Mouse (Mus musculus): ENCODE results near the gene Dab2ip.
A peak's percentile ranks its signal among the peaks of the same experiment; 100 is the strongest.

The Dab2ip gene

GRCm38 (mm10) chr2:35622261-35623103 lies 64.4 kb downstream of the Dab2ip start:
- DNase-seq (ENCODE audit: low spot score in 2 of 2): no peak

- no peak for DNase-seq (ENCODE audit: low spot score in 2 of 2)
These were observed 65.0 kb downstream of the Dab2ip start for GRCm38 (mm10) chr2:35623104-35623377.

- no peak for DNase-seq (ENCODE audit: low spot score in 2 of 2)
These were observed 65.5 kb downstream of the Dab2ip start for GRCm38 (mm10) chr2:35623431-35624148.

- no peak for DNase-seq (ENCODE audit: low spot score in 2 of 2)
These were observed 66.4 kb downstream of the Dab2ip start for GRCm38 (mm10) chr2:35624380-35625006.

GRCm38 (mm10) chr2:35625007-35625380 lies 66.9 kb downstream of the Dab2ip start:
- no peak for DNase-seq (ENCODE audit: low spot score in 2 of 2)

DNA sequence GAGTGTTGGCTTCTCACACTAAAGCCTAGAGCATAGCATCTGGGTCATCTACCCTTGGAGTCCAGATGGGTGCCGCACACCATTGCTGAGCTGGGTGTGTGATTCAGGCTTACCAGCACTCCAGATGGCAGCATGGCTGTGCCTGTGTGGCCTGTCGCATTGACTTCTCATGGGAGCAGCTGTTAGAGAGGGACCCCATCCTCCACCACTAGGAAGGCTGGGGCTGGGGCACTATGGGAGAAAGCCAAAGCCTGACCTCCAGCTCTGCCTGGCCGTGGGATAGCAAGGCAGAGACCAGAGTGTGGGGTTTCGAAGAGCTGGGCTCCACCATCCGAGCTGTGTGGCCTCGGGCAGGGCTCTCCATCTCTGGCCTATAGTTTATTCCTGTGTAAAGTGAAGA lies 67.5 kb downstream of the Dab2ip start:
- no peak for DNase-seq (ENCODE audit: low spot score in 2 of 2)

DNA sequence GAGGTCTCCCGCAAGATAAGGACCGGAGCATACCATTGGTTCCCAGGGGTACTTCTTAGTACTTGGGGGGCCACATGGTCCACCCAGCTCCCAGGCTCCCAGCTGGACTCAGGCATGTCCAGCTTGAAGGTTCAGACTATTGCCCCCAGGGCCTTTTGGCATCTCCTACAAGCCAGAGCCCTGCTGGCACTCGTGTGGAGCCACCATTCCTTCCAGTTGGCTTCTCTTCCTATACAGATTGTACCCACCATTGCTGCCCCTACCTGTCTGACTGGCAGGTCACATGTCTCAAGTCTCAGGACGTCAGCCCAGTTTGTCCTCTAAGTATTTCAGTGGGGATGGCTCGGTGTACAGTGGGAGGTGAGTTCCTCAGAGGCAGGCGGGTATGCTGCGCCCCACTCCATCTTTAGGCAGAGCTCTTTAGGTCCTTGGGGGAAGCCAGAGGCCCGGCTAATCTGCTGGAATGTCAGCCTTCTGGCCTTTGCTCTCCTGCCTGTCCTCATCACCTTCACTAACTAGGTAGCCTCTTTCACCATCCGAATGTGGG lies 68.2 kb downstream of the Dab2ip start:
- no peak for DNase-seq (ENCODE audit: low spot score in 2 of 2)

- DNase-seq (ENCODE audit: low spot score in 2 of 2): no peak
These were observed 69.3 kb downstream of the Dab2ip start for GRCm38 (mm10) chr2:35627298-35627898.

GRCm38 (mm10) chr2:35628052-35628451 lies 70.0 kb downstream of the Dab2ip start:
- no peak for DNase-seq (ENCODE audit: low spot score in 2 of 2)

GRCm38 (mm10) chr2:35628656-35629055 lies 70.6 kb downstream of the Dab2ip start:
- no peak for DNase-seq (ENCODE audit: low spot score in 2 of 2)

DNA sequence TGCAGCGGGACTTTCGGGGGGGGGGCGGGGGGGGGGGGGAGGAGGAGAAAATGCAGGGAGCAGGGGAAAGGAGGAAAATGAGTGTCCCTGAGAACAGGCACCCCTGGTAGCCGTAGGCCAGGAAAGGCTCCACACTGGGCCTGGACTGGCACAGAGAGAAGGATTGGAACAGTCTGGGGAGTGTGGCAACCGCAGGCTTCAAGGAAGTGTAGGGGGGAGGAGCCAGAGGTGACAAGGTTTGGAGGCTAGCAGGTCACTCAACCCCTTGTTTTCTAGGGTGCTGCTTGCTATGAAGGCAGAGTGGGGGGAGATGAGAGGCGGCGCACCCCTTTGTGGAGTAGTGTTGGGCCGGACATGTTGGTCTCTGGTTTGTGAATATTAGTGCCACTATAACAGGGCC lies 71.1 kb downstream of the Dab2ip start:
- no peak for DNase-seq (ENCODE audit: low spot score in 2 of 2)

GRCm38 (mm10) chr2:35633392-35633791 lies 75.3 kb downstream of the Dab2ip start:
- no peak for DNase-seq (ENCODE audit: low spot score in 2 of 2)

- no peak for DNase-seq (ENCODE audit: low spot score in 2 of 2)
These were observed 76.9 kb downstream of the Dab2ip start for GRCm38 (mm10) chr2:35634963-35635362.

DNA sequence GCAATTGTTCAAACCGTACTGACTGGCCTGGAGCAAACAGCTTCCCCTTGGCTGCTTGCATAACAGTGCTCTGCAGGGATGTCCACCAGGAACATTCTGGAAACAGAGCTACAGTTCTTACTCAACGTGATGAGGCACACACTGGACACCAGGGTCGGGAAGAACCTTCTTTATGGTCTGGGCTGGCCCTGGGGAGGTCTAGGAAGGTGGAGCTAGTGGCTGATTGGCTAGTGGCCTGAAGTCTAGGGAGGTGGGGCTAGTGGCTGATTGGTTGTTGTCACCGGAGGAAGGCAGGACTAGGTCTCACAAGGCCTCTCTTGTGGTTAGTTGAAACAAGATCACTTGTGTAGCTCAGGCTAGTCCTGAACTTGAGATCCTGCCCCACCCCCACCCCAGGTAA lies 77.5 kb downstream of the Dab2ip start:
- no peak for DNase-seq (ENCODE audit: low spot score in 2 of 2)

GRCm38 (mm10) chr2:35637880-35638535 lies 79.9 kb downstream of the Dab2ip start:
- DNase-seq (ENCODE audit: low spot score in 2 of 2): no peak

DNA sequence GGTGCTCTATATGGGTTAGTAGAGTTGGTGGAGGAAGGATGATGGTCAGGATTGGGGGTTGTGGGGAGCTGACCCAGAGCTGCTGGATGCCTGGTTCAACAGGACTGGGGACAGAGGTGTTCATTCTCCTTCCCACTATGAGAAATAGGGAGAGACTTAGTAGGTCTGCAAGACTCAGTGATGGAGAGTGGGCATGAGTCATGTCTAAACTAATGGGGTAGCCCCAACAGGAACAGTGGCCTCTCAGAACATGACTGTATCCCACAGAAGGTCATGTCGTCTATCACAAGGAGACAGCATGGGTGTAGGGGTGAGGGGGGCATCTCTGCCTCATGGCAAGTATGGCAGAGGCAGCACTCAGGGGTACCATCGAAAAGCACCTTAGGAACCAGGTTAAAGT lies 81.7 kb downstream of the Dab2ip start:
- no peak for DNase-seq (ENCODE audit: low spot score in 2 of 2)

DNA sequence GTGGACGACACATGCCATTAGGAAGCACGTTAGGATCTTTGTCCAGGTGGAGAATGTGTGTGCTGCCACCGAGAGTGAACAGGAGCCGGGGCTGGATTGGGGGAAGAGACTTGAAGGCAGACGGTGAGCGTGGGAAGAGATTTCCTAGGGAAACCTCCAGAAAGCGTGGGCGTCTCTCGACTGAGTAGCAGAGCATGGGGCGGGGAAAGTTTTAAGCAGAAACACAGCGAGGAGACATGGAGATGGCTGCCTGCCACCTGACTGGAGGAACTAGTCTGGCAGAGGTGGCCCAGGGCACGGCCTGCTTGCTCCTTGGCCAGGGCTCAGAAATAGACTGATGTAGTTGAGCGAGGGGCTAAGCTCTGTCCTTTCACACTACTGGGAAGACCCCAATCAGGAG lies 82.5 kb downstream of the Dab2ip start:
- DNase-seq (ENCODE audit: low spot score in 2 of 2): peak; percentile 32 to 61

- no peak for DNase-seq (ENCODE audit: low spot score in 2 of 2)
These were observed 84.2 kb downstream of the Dab2ip start for GRCm38 (mm10) chr2:35642224-35642623.

- no peak for DNase-seq (ENCODE audit: low spot score in 2 of 2)
These were observed 88.5 kb downstream of the Dab2ip start for GRCm38 (mm10) chr2:35646553-35646952.

DNA sequence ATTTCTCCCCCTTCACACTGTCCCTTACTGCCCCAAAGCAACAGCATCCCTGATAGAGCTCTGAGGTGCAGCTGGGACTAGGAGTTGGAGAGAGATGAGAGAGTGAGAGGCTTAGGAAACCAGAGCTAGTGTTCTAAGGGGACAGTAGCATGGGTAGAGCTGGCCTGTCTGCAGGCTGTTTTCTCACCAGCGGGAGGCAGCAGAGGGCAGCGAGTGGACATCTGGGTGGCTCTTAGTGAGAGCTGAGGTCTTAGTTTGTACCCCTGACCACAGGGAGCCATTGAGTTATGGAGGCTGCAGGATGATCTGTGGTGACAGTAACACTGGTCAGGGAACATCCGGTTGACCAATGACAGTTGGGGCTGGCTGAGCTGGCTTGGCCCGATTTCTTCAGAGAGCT lies 91.6 kb downstream of the Dab2ip start:
- DNase-seq (ENCODE audit: low spot score in 2 of 2): peak; percentile 85

DNA sequence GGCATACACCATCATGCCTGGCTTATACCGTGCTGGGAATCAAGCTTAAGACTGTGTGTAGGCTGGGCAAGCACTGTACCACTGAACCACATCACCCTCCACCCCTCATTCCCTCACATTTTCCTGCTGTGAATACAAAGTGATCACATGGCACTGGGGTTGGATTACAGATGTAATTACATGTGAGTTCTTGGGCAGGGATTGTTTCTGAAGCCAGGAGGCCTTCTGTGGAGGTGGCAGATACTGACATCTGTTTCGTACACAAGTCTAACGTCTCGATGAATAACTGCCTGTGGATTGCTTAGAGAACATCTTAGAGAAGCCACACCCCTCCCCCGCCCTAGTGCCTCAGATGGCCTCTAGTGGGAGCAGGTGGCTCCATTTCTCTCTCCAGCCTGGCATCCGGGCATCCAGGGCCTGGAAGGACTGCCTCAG lies 93.2 kb downstream of the Dab2ip start:
- peak; percentile 26 to 56 for DNase-seq (ENCODE audit: low spot score in 2 of 2)

- no peak for DNase-seq (ENCODE audit: low spot score in 2 of 2)
These were observed 94.9 kb downstream of the Dab2ip start for GRCm38 (mm10) chr2:35652984-35653383.

All from urinary bladder, postnatal 36 days (tissue).